Mouse (Mus musculus): ENCODE data around the gene 2900026A02Rik. TPM values are rescaled to one million over a fixed set of nuclear protein-coding genes. Genes with fewer than 3 reads are reported as not detected.

The 2900026A02Rik gene
- total RNA-seq, 2 experiments from 2014 or later = 22.3 to 23.0 TPM

- intact Hi-C loops (cut with DNase I) = loop anchor here (2.0 kb wide), 1 partner anchor 31 kb away; no protein-coding TSS in a partner anchor
Observed at GRCm38 (mm10) chr5:113108165-113108764, 112.8 kb downstream of the 2900026A02Rik start.

GRCm38 (mm10) chr5:113107709-113108108 lies 113.3 kb downstream of the 2900026A02Rik start:
- no peak for DNase-seq
- intact Hi-C loops (cut with DNase I) = loop anchor here (2.0 kb wide), 1 partner anchor 31 kb away; no protein-coding TSS in a partner anchor

More at GRCm38 (mm10) chr5:113108165-113108764, 112.8 kb downstream of the 2900026A02Rik start:
- DNase-seq = no peak

- intact Hi-C loops (cut with DNase I) = no loop called here
- DNase-seq = no peak
Observed at GRCm38 (mm10) chr5:113106594-113106993, 114.4 kb downstream of the 2900026A02Rik start.

GRCm38 (mm10) chr5:113105481-113105880 lies 115.6 kb downstream of the 2900026A02Rik start:
- intact Hi-C loops (cut with DNase I) = no loop called here
- DNase-seq = no peak

GRCm38 (mm10) chr5:113105035-113105434 lies 116.0 kb downstream of the 2900026A02Rik start:
- DNase-seq = no peak
- intact Hi-C loops (cut with DNase I) = no loop called here

- no peak for DNase-seq
- intact Hi-C loops (cut with DNase I) = loop anchor here (1.0 to 5.0 kb wide), 2 partner anchors 50 to 125 kb away; partner anchors contain the start of gene Tmem211
Observed at GRCm38 (mm10) chr5:113102455-113102854, 118.6 kb downstream of the 2900026A02Rik start.

- intact Hi-C loops (cut with DNase I) = loop anchor here (5.0 kb wide), 1 partner anchor 126 kb away; the partner anchor contains the start of gene Tmem211
- DNase-seq = no peak
Observed at GRCm38 (mm10) chr5:113101457-113101856, 119.6 kb downstream of the 2900026A02Rik start.

- DNase-seq = no peak
- intact Hi-C loops (cut with DNase I) = loop anchor here (5.0 kb wide), 1 partner anchor 127 kb away; the partner anchor contains the start of gene Tmem211
Observed at GRCm38 (mm10) chr5:113100422-113100821, 120.6 kb downstream of the 2900026A02Rik start.

- peak; percentile 86 to 88 for DNase-seq
- intact Hi-C loops (cut with DNase I) = loop anchor here (1.0 kb wide), 1 partner anchor 56 kb away; no protein-coding TSS in a partner anchor
Observed at GRCm38 (mm10) chr5:113099546-113099945, 121.5 kb downstream of the 2900026A02Rik start.

- intact Hi-C loops (cut with DNase I) = no loop called here
- no peak for DNase-seq
Observed at GRCm38 (mm10) chr5:113097551-113097950, 123.5 kb downstream of the 2900026A02Rik start.

GRCm38 (mm10) chr5:113095456-113095855 lies 125.6 kb downstream of the 2900026A02Rik start:
- DNase-seq = no peak
- intact Hi-C loops (cut with DNase I) = no loop called here

- DNase-seq = no peak
- intact Hi-C loops (cut with DNase I) = no loop called here
Observed at GRCm38 (mm10) chr5:113092406-113092805, 128.6 kb downstream of the 2900026A02Rik start.

GRCm38 (mm10) chr5:113091162-113091561 lies 129.9 kb downstream of the 2900026A02Rik start:
- intact Hi-C loops (cut with DNase I) = no loop called here
- no peak for DNase-seq

- intact Hi-C loops (cut with DNase I) = no loop called here
- DNase-seq = no peak
Observed at GRCm38 (mm10) chr5:113090750-113091149, 130.3 kb downstream of the 2900026A02Rik start.

- DNase-seq = no peak
- intact Hi-C loops (cut with DNase I) = no loop called here
Observed at GRCm38 (mm10) chr5:113090077-113090690, 130.9 kb downstream of the 2900026A02Rik start.

GRCm38 (mm10) chr5:113087465-113087864 lies 133.6 kb downstream of the 2900026A02Rik start:
- intact Hi-C loops (cut with DNase I) = loop anchor here (10.0 kb wide), 1 partner anchor 833 kb away; the partner anchor contains the start of genes Cryba4 and Crybb1
- DNase-seq = no peak

- no peak for DNase-seq
- intact Hi-C loops (cut with DNase I) = loop anchor here (10.0 kb wide), 1 partner anchor 832 kb away; the partner anchor contains the start of genes Cryba4 and Crybb1
Observed at GRCm38 (mm10) chr5:113086990-113087389, 134.0 kb downstream of the 2900026A02Rik start.

- intact Hi-C loops (cut with DNase I) = loop anchor here (10.0 kb wide), 1 partner anchor 832 kb away; the partner anchor contains the start of genes Cryba4 and Crybb1
- DNase-seq = no peak
Observed at GRCm38 (mm10) chr5:113086439-113086838, 134.6 kb downstream of the 2900026A02Rik start.

GRCm38 (mm10) chr5:113085931-113086330 lies 135.1 kb downstream of the 2900026A02Rik start:
- no peak for DNase-seq
- intact Hi-C loops (cut with DNase I) = loop anchor here (10.0 kb wide), 1 partner anchor 831 kb away; the partner anchor contains the start of genes Cryba4 and Crybb1

GRCm38 (mm10) chr5:113084309-113084708 lies 136.7 kb downstream of the 2900026A02Rik start:
- no peak for DNase-seq
- intact Hi-C loops (cut with DNase I) = loop anchor here (10.0 kb wide), 1 partner anchor 830 kb away; the partner anchor contains the start of genes Cryba4 and Crybb1
